Mouse (Mus musculus) erythroblast, embryonic 14.5 days (primary cell): ENCODE data around the gene Tbc1d25. TPM values are rescaled to one million over a fixed set of nuclear protein-coding genes. Genes with fewer than 3 reads are reported as not detected.
A peak's percentile ranks its signal among the peaks of the same experiment; 100 is the strongest.

Source experiments
- H3K27me3 ChIP-seq: 2 replicates; pipeline ENCODE4 v1.6.1; 2012; ENCODE audit warnings: inconsistent platforms; ENCODE audit not compliant: control insufficient read depth
- H3K36me3 ChIP-seq: 2 replicates; pipeline ENCODE4 v1.6.1; 2012; ENCODE audit warnings: mild to moderate bottlenecking, inconsistent platforms; ENCODE audit not compliant: control insufficient read depth
- H3K4me1 ChIP-seq: 2 replicates; pipeline ENCODE4 v1.6.1; 2012; ENCODE audit warnings: inconsistent platforms; ENCODE audit not compliant: control insufficient read depth
- H3K4me3 ChIP-seq: replicated peaks from 2 replicates; pipeline ENCODE3; 2012; ENCODE audit warnings: moderate library complexity, mild to moderate bottlenecking, inconsistent platforms
- H3K9me3 ChIP-seq: 2 replicates; pipeline ENCODE4 v1.6.1; 2012; ENCODE audit warnings: low read length, inconsistent platforms, mixed read lengths; ENCODE audit not compliant: control insufficient read depth
- GATA1 ChIP-seq: IDR thresholded peaks from 2 replicates; pipeline ENCODE4 v1.6.1; 2012; ENCODE audit warnings: low read length, inconsistent platforms, mixed read lengths
- TAL1 ChIP-seq: IDR thresholded peaks from 3 replicates; pipeline ENCODE4 v1.6.1; 2012; ENCODE audit warnings: low read length, inconsistent platforms, mixed read lengths
- polyA plus RNA-seq: library from polyadenylated mRNA; stranded (reverse); fragments of >175 nt; gene quantifications from 2 replicates; pipeline ENCODE4 v1.2.3, GENCODE M21; 2012

Gene Tbc1d25
- polyA plus RNA-seq, 1 experiment: 0.32 TPM

- no peak for TF ChIP-seq GATA1
- TF ChIP-seq TAL1: no peak
- Histone ChIP-seq H3K9me3 (peaks cover 9% of the 10 kb centered on the region), H3K4me1 (peaks cover 48% of the 10 kb centered on the region), H3K36me3 (peaks cover 59% of the 10 kb centered on the region), H3K4me3 (peak overlapping the region; percentile 93), H3K27me3 (no peaks in the 10 kb centered on the region)
Measured at GRCm38 (mm10) chrX:8143750-8144149, 32.2 kb downstream of the Tbc1d25 start.

DNA sequence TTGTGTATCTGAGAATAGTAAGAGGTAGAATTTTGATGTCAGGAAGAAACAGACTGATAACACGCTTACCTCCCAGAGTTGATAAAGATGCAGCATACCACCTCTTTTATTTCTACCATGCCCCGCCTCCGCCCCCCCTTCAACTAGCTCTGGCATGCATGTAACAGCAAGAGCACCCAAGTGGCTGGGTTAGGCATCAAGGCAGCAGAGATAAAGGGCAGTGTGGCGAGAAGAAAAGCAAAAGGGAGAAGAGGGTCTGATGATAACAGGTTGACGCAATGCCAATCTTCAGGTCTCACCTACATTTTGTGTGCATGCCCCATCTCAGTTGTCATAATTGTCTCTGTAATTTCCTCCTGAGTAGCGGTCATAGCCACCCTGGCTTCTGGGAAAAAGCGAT lies 33.0 kb downstream of the Tbc1d25 start:
- peaks cover 9% of the 10 kb centered on the region for H3K9me3 ChIP-seq
- TF ChIP-seq TAL1 (no peak), GATA1 (no peak)
- peaks cover 67% of the 10 kb centered on the region for H3K36me3 ChIP-seq
- peaks cover 41% of the 10 kb centered on the region for H3K4me1 ChIP-seq
- no peaks in the 10 kb centered on the region for H3K27me3 ChIP-seq
- H3K4me3 ChIP-seq: peak overlapping the region; percentile 93

- Histone ChIP-seq H3K4me1 (peaks cover 30% of the 10 kb centered on the region), H3K4me3 (no peak overlapping the region), H3K9me3 (peaks cover 9% of the 10 kb centered on the region), H3K36me3 (peaks cover 85% of the 10 kb centered on the region), H3K27me3 (no peaks in the 10 kb centered on the region)
- TF ChIP-seq GATA1 (no peak), TAL1 (no peak)
Measured at GRCm38 (mm10) chrX:8141058-8141457, 34.9 kb downstream of the Tbc1d25 start.

DNA sequence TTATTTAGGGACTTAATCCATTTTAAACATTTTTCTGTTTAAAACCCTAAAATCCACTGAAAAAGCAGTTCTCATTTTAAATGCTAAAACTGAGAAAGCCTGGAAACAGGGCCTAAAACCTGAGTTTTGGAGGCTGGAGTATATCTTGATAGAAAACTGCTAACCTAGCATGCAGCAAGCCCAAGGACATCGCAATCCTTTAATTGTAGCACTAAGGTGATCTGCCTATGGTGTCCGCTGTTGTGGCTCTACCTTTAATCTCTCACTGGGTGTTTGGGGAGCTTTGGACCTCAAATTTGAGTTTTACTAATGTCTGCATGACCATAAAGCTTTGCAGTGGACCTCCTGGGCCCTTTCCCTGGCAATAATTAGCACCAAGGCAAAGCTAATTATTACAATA lies 35.5 kb downstream of the Tbc1d25 start:
- no peak for TF ChIP-seq GATA1
- TF ChIP-seq TAL1: no peak
- H3K36me3 ChIP-seq: peaks cover 88% of the 10 kb centered on the region
- no peak overlapping the region for H3K4me3 ChIP-seq
- H3K27me3 ChIP-seq: no peaks in the 10 kb centered on the region
- H3K4me1 ChIP-seq: peaks cover 28% of the 10 kb centered on the region
- H3K9me3 ChIP-seq: peaks cover 9% of the 10 kb centered on the region

GRCm38 (mm10) chrX:8139480-8139879 lies 36.5 kb downstream of the Tbc1d25 start:
- Histone ChIP-seq H3K36me3 (peaks cover 82% of the 10 kb centered on the region), H3K9me3 (peaks cover 5% of the 10 kb centered on the region), H3K27me3 (no peaks in the 10 kb centered on the region), H3K4me1 (peaks cover 28% of the 10 kb centered on the region), H3K4me3 (no peak overlapping the region)
- TF ChIP-seq GATA1: no peak
- no peak for TF ChIP-seq TAL1

- H3K4me1 ChIP-seq: peaks cover 31% of the 10 kb centered on the region
- H3K9me3 ChIP-seq: peaks cover 10% of the 10 kb centered on the region
- no peak for TF ChIP-seq TAL1
- TF ChIP-seq GATA1: no peak
- peaks cover 57% of the 10 kb centered on the region for H3K36me3 ChIP-seq
- H3K27me3 ChIP-seq: no peaks in the 10 kb centered on the region
- no peak overlapping the region for H3K4me3 ChIP-seq
Measured at GRCm38 (mm10) chrX:8135886-8136285, 40.1 kb downstream of the Tbc1d25 start.

- peak within 1 kb of the TSS; percentile 80 for H3K4me3 ChIP-seq
- H3K36me3 ChIP-seq: peaks cover 55% of the 10 kb centered on the region
- H3K27me3 ChIP-seq: no peaks in the 10 kb centered on the region
- TF ChIP-seq GATA1 (peak; percentile 10; the same call in 1 of the 2 replicates), TAL1 (no peak)
- H3K9me3 ChIP-seq: peaks cover 21% of the 10 kb centered on the region
- H3K4me1 ChIP-seq: peaks cover 35% of the 10 kb centered on the region
Measured at GRCm38 (mm10) chrX:8132017-8132976, 43.7 kb downstream of the Tbc1d25 start, which contains the start of gene Wdr13. Gene Wdr13 (minus strand): TSS chrX:8132892.

DNA sequence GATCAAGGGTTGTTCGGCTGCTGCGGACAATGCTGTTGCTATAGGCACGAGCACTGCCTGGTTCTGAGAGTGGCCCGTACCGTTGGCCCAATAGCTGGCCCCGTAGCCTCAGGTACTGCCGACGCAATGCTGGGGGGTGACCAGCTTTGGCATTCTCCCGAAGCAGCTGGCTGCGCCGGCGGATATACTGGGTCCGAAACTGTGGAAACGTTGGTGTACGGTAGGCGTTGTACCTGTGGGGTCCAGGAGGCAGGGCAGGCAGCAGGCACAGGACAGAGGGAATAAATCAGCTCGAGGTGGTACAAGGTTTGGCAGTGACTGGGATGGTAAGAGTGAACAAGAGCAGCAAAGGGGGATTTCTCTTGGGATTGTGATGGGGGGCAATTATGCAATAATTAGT lies 44.6 kb downstream of the Tbc1d25 start:
- TF ChIP-seq TAL1: no peak
- no peak for TF ChIP-seq GATA1
- Histone ChIP-seq H3K4me1 (peaks cover 34% of the 10 kb centered on the region), H3K27me3 (no peaks in the 10 kb centered on the region), H3K36me3 (peaks cover 54% of the 10 kb centered on the region), H3K9me3 (peaks cover 21% of the 10 kb centered on the region), H3K4me3 (peak overlapping the region; percentile 80)

DNA sequence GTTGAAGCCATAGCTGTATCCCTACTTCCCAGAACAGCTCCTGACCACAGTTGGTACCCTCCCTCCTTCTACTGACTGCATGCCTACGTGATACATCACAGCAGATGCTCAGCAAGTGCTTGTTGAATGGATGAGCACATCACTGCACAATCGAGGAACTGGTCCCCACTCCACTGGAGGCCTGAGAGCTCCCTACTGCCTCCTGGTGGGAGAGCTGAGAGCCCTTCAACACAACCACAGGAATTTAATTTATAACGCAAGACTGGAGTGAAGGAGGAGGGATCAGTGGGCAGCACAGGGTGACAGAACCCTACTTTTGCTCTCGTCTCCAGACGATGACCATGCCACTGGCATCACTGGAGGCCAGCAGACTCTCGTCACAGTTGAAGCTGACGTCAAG lies 50.7 kb downstream of the Tbc1d25 start:
- TF ChIP-seq GATA1: no peak
- TF ChIP-seq TAL1: no peak
- no peaks in the 10 kb centered on the region for H3K27me3 ChIP-seq
- peaks cover 61% of the 10 kb centered on the region for H3K36me3 ChIP-seq
- peaks cover 11% of the 10 kb centered on the region for H3K9me3 ChIP-seq
- H3K4me3 ChIP-seq: no peak overlapping the region
- peaks cover 2% of the 10 kb centered on the region for H3K4me1 ChIP-seq
